Mouse (Mus musculus) T-cell, adult 2 months (primary cell): ENCODE data around the gene Olah.
"Not testable (repeated sequence)": the region's sequence is repeated elsewhere in the genome, so short reads cannot be mapped to it uniquely, and the experiment has no call there.

Source experiments
- DNase-seq: peaks from one replicate; pipeline ENCODE4 v3.0.0; 2022; ENCODE audit warnings: low spot score

Olah gene

DNA sequence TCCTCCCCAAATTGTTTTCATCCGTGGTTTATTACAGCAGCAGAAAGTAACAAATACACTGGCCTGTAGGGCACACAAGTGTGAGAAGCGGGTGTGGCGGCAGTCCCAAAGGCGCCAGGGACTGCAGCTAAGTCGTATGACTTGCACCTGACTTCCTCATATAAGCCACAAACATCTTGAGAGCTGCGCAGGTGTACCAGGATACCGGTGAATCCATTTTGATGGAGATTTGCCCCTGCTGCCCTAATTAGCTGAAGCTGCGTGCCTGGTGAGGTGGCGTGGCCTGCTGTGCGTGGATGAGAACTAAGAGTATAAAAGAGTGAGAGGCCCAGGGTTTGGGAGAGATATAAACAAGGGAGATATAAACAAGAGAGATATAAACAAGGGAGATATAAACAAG, at the start of gene Olah:
Gene Olah, minus strand, starts transcription at position 101 of the 400 bp plus-strand sequence.
- not testable (repeated sequence) for DNase-seq

DNA sequence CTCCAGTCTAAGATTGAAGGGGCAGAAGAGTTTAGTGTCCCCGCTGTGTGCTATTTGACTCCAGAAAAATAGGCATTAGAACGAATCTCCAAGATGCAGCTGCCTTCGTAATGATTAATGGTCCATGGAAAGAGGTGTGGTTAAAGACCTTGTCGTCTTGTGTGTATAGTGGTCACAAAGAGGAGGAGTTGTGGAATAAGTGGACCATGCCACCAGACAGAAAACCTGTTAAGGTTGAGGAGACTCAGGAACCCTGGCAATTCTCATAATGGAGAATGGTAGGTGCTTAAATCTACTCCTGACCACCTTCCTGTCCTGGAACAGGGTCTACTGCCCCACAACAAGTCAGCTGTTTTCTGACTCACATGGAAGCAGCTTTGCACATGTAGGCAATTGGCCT, 49.0 kb upstream of the Olah start:
- DNase-seq, result no peak

DNA sequence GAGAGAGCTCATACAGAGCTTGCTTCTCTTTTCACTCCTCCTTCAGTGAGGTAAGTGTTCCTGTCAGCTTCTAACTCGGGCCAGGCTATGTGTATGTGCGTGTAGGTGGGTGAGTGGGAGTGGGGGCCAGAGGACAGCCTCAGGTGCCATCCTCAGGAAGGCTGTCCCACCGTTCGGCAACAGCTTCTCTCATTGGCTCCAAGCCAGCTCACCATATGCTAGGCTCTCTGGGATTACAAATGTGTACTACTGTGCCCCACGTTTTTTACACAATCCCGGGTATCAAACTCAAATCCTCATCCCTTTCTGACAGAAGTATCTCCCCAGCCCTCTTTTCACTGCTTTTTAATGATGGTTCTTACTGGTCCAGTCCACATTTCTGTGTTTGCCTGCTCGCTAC, 47.2 kb upstream of the Olah start:
- DNase-seq, result no peak

DNA sequence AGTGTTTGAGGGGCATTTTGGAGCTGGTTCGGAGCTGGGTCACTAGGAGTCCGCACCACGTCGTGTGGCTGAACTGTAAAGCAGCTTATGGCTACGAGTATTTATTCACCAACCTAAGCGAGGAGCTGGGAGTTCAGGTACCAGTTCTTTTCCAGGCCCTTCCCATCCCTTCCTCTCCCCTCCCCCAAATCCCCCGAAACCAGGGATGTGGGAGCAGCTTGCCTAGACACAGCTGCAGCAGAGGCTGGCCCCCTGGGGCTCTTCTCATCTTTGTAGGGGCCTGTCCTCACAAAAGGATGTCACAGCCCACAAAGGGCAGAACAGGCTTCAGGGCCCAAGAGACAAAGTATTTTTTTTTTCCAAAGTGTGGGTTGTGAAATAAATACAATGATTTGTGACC, 40.9 kb upstream of the Olah start:
- DNase-seq, result no peak

DNA sequence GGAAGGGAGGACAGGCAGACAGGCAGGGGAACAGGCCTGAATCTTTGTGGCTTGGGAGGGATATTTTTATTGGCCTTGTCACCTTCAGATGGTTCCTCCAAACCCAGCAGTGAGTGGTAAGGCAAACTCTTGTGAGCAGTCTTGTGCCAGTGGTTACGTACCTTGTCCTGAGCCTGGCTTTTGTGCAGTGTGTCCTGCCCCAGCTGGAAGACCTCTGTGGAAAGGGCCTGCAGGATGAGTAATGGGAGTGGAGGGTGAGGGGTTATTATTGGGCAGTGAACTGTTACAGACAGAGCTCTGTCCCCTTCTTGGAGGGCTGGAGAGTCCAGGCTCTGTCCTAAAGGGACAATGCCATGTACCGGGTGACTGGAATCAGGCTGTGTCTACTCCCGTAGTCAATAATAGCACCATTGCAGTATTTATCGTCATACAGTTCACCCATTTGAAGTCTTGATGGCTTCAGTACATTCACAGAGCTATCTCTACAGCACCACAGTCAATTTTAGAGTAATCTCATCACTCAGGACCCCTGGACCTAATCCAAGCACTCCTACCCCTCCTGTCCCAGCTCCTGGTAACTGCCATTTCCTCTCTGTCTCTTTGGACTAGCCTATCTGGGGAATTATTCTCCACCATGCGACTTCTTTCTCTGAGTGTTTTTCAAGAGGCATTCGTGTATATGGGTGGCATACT, 38.5 kb upstream of the Olah start:
- no peak for DNase-seq

DNA sequence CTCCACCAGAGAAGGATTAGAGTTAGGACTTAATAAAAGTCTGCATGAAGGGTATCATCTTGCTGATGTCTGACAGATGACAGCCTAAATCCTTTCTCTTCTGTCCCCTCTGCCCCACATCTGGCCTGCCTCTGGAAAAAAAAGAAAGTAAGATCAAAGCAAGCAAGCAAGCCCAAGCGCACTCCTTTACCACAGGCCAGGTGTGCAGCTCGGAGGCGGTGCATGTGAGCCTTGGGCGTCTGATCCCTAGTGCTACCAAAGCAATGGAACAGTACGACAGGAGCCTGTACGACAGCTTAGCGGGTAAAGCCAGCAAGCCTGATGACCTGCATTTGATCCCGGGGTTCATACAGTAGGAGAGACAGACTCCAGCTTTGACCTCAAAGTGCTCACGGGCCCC, 33.9 kb upstream of the Olah start:
- DNase-seq, result no peak

DNA sequence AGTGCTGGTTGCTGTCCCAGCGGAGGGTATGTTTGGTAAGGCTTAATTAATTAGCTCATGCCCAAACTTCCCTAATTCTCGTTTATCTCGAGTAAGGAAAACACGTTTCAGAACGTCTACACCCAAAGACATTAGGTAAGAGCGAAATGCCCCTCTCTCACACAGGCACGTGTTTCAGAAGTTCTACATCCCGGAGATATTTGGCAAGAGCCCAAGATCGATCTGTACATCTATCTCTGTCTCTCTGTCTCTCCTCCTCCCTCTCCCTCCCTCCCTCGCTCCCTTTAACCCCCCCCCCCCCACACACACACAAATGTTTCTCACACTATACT, 27.5 kb upstream of the Olah start:
- no peak for DNase-seq

DNA sequence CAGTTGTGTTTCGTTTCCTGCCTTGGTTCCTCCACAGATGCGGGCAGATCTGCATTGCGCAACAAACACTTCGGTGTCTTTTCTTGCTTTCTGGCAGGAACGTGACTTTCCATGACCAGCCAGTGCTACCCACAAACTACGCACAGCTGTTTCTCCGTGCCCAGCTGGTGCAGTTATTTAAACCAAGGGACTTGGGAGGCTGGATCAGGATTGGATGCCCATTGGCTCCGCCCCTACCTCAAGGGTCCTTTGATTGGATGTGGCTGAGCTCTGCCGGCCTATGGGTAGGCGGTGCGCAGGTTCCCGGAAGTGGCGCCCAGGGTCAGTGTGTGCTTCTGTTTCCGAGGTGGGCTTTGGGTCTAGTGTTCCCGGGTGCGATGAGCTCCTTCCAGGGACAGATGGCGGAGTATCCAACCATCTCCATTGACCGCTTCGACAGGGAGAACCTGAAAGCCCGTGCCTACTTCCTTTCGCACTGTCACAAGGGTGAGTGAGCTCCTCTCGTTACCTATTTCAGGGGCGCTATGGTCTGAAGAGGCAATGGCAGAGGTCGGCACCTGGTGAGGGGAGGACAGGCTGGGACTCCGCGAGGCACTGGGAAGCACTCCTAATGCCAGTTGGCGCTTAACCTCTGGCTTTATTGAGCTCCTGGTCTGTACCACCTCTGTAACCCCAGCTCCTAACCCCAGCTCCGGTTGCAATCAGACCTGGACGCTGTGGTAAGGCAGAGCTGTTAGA, 27.0 kb upstream of the Olah start, which contains the start of gene Dclre1c:
Gene Dclre1c, plus strand, starts transcription at position 291 of the 738 bp plus-strand sequence.
- peak; percentile 95 for DNase-seq

DNA sequence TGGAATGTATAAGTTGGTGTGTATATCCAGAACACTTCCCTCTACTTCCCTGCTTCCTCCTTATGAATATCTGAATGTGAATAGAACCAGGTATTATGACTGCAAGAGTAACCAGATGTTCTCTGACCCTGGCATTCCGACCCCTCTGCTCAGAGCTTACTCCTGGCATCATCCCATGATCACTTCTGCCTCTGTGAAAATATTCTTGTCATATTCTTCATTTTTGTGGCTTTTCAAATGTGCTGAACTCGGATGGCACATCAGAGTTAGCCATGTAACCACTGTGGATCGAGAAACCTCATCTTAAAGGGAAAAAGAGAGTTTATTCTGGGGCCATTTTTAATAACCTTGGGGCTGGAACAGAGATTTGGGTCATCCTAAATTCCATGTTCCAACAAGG, 25.5 kb upstream of the Olah start, which contains the start of gene Meig1:
Gene Meig1, minus strand, starts transcription at position 101 of the 400 bp plus-strand sequence.
- no peak for DNase-seq

DNA sequence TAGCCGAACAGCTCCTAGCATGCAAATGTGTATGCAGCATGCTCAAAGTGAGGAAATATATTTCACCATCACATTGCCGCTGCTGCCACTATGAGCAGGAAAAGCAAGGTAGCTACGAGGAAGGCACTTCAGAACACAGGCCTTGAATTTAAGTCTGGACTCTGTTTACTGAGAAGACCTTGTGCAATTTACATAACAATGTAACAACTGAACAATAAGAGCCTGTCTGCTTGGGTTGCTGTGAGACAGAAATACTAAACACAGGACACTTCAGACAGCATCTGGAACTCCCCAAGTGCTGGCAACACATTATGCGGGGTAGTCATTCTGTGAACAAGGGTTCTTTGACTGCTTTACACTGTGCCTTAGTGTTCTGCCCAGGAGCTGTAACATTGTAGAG, 23.1 kb upstream of the Olah start:
- no peak for DNase-seq

DNA sequence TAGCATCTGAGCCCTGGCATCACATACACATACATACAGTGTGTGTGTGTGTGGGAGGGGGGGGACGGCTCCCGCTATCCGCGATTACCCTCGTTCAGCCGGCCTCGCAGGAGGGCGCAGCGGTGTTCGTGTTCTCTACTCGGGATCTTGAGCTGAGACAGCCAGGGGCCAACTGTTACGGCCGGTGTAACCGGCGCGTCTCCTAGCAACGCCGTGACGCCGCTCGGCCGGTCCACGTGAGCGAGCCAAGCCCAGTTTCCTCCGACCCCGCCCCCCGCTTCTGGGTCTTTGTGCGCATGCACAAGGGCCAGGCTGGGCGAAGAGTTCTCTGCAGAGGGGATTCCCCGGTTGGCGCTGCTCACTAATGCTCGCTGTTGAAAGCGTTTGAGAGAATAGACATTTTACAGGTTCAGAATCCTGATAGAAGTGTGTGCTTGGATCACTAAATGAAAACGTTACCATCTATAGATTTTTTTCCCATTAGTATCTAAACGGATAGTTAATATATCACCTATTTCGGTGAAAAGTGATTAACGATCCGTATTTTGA, 21.9 kb upstream of the Olah start:
- DNase-seq, result peak; percentile 95

DNA sequence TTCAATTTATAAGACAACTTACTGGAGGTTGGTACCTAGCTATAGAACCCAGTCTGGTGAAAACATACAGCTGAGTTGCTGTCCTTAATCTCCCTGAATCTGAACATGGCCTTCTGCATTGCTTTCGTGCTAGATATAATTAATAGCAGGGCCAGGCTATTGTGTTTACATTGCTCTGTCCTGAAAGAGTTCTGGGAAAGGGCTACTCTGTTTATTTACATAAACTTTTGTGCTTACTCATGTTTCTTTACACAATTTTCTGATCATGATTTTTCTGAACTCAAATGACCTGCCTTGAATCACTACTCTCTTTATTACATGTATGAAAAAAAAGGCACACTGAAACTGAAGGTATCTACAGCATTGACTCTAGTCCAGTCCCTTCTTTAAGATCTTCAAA, 18.7 kb upstream of the Olah start:
- DNase-seq, result no peak

DNA sequence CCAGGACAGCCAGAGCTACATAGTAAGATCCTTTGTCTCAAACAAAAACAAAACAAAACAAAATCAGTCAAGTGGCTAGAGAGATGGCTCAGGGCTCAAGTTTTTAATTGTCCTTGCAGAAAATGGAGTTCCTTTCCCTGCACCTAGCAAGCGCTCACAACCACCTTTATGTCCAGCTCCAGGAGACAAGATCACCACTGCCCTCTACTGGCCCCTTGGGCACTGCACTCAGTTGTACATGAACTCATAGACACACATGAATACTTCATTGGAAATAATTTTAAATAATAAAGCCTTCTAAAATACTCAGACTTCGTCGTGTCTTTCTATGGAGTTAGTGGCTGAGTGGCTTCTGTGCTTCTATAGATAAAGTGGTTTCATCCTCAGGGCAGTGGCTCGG, 17.2 kb upstream of the Olah start:
- DNase-seq, result peak; percentile 40

DNA sequence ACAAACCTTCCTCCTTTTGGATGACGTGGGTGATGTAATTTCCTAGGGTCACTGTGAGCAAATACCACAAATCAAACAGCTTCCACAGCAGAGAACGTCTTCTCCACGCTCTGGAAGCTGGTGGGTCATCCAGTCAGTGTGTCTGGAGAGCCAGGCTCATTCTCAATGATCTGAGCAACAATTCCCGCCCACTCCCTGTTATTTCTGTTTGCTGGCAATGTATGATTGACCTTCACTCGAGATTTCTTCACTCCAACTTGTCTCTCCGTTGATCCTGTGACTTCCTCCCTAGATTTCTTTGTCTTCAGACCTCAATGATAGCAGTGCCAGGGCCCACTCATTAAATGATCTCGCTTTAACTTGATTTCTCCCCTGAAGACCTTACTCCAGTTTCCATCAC, 10.7 kb upstream of the Olah start:
- DNase-seq, result no peak

DNA sequence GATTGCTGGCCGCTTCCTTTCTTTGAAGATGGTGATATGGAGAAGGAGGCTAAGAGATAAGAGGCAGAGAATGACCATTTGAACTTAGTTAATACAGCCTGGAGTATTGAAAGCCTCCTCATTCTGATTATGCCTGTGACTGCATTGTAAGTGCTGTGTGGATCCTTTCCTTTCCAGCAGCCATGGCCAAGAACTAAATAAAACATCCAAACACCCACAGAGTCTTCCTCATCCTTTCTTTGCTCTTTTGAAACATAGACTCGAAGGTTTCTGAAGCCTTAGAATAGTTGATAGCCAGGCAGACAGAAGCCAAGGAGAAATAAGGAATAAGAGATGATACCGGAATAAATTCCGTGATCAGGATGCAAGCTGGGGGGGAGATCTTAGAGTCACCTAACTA, 9.0 kb upstream of the Olah start:
- no peak for DNase-seq

DNA sequence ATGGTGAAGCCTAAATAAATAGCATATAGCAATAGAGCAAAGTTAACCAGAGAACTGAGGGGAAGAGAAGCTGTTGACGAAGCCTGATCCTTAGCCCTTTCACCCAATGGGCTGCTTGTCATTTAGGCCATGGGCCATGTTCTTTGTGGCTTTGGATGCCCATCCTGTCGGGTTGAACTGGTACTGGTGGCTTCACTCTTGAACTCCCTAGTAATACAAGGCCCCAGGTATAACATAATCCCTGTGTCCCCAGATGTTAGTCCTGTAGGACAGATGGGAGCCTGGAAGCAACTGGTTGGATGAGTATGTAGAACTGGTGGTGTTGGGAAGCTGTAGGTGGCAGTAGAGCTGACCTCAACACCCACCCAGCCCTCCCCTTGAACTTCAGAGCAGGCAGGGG, 5.1 kb downstream of the Olah start:
- no peak for DNase-seq

DNA sequence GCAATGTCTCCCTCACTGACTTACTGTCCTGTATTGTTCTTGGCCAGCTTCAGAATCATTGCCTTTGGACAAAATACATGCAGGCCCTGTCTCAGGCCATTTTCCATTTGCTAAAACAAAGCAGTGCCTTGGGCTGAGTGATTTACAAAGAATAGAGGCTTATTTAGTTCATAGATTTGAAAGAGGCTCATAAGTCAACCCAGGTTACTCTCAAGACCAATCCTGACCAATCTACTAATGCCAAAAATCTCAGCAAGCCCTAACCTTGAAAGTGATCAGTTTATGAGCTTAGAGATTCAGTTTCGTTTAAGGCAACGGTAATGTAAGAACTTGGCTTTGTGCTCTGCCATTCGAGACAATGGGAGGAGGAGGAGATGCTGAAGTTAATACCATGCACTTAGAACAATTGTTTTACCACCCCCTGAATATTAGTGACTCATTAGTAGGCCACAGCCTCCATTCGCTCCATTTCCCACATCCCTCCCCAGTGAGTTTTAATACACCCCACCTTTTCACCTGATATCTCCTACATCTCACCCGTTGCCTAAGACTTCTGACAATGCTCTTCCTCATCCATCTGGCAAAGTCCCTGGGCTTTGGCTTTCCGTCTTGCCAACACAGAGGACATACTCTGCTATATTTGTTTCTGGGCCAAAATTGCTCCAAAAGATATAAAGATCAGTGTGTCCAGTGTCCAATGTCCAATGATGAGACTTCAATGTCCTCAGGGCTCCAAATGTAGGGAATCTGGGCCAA, 9.7 kb downstream of the Olah start:
- no peak for DNase-seq

DNA sequence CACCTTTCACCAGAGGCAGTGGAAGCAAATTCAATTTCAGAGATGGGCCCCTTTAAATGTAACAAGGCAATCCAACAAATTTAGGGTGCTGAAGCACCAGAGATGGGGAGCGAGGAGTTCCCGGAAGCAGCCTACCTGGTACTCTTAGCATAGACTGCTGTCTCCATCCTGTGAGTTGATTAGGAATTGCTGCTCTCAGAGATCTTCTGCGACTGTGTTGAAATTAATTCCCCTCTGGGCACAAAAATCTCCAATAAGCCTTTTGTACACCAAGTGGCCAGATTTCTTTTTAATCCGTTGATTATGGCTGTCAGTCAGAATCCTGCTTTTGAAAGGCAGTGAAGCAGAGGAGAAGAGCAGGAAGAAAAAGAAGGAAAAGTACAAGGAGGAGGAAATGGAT, 31.9 kb downstream of the Olah start:
- DNase-seq, result no peak

DNA sequence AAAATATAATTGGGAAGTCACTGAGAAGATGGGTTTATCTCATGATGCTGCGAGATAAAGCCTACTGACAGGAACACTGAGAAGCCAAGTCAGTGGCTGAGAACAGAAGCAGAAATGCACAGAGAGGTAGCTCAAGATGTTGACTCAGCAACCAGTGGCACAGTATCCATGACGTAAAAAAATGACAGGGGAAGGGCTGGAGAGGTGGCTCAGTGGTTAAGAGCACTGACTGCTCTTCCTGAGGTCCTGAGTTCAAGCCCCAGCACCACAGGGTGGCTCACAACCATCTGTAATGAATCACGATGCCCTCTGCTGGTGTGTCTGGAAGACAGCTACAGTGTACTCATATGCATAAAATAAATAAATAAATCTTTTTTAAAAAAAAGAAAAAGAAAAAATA, 35.9 kb downstream of the Olah start:
- no peak for DNase-seq

DNA sequence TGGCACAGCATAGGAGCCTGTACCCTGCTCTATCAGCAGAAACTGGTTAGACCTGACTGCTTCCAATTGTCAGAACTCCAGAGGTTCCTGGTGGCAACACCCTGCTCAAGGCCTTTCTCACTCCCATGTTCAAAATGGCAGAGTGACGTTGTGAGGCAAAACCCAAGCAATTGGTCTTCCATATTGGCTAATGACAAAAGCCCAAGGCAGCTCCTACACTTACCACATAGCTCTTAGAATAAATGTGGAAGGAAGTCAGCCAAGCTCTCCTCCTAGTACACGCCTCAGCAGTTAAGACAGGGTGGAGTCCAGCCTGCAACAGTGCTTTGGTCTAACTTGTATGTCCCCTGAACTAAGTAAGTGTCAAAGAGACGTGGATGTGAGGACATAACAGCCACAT, 39.1 kb downstream of the Olah start:
- DNase-seq, result no peak

DNA sequence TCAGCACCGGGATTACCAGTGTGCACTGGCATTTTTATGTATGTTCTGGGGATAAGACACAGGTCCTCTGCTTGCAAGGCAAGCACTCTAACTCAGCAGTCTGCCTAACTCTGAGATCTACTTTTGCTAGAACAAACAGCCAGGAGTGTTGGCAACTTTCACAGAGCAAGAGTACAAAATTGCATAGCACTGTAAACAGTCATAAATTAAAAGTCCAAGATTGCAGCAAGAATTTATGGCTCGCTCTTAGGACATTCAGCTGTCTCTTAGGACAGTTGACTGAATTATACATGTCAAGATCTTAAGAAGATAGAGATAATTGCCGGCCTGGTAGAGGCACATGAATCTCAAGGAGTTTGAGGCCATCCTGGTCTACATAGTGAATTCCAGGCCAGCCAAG, 40.7 kb downstream of the Olah start:
- no peak for DNase-seq

DNA sequence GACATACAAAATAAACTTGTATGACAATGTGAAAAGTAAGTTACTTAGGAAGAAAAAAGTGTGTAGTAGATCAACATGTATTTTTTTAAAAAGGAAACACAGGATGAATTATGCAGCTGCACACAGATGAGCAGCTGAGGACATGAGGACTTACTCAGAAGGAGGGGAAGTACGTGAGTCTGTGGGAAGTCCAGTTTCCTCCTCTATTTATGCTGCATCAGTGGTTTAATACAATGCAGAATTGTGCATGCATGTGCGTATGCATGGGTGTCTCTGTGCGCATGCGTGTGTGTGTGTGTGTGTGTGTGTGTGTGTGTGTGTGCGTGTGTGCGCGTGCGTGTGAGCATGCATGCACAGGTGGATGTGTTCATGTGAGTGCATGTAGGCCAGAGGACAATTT, 41.2 kb downstream of the Olah start:
- DNase-seq, result no peak

DNA sequence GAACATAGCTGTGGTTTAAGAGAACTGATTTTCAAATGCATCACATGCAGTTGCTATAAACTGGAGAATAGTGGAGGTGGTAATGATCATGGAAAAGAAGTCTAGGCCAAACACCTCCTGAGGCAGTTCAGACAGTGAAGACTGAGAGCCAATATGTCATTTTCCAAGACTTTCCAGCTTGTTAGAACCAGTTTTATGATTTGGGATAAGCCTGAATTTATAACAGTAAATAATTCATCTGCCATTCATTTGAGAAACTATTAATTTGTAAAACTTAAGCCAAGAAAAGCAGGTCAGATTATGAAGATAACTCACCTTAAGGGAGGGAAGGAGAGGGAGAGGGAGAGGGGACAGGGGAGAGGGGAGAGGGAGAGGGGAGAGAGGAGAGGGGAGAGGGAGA, 43.9 kb downstream of the Olah start:
- DNase-seq, result no peak
